Mouse (Mus musculus) G1E (cell line): ENCODE results near the gene Tmem203.

ENCODE experiments used
- CTCF ChIP-seq: IDR thresholded peaks from 2 replicates; pipeline ENCODE4 v1.5.1; 2012; ENCODE audit warnings: low read depth, low read length, inconsistent platforms, mixed read lengths
- GATA1 ChIP-seq: IDR thresholded peaks from 2 replicates; pipeline ENCODE4 v1.6.1; 2012; ENCODE audit warnings: borderline replicate concordance, low read length, inconsistent platforms, mixed read lengths
- POLR2AphosphoS5 ChIP-seq: IDR thresholded peaks from 2 replicates; pipeline ENCODE4 v1.6.1; 2012; ENCODE audit warnings: low read depth, low read length, inconsistent platforms; ENCODE audit not compliant: insufficient replicate concordance
- TAL1 ChIP-seq: conservative IDR thresholded peaks from 2 replicates; pipeline ENCODE4 v1.6.1; 2012; ENCODE audit warnings: low read depth, low read length, inconsistent platforms, mixed read lengths

GRCm38 (mm10) chr2:25286837-25287636 lies 31.8 kb downstream of the Tmem203 start:
- TF ChIP-seq CTCF (no peak), GATA1 (no peak), POLR2AphosphoS5 (no peak), TAL1 (no peak)
